Mouse (Mus musculus): Measurements from ENCODE around the gene Tufm.

The Tufm gene

GRCm38 (mm10) chr7:126487052-126487483 lies at the start of gene Tufm:
Tufm (plus strand) TSS chr7:126487361.
- DNase-seq (ENCODE audit: low spot score), result peak; percentile 91

GRCm38 (mm10) chr7:126440134-126440533 lies 47.0 kb upstream of the Tufm start:
- no peak for DNase-seq (ENCODE audit: low spot score)

- DNase-seq (ENCODE audit: low spot score), result no peak
These were observed 43.2 kb upstream of the Tufm start for GRCm38 (mm10) chr7:126443997-126444396.

GRCm38 (mm10) chr7:126444536-126444935 lies 42.6 kb upstream of the Tufm start:
- no peak for DNase-seq (ENCODE audit: low spot score)

GRCm38 (mm10) chr7:126445104-126445815 lies 41.9 kb upstream of the Tufm start:
- no peak for DNase-seq (ENCODE audit: low spot score)

GRCm38 (mm10) chr7:126446217-126446616 lies 40.9 kb upstream of the Tufm start:
- DNase-seq (ENCODE audit: low spot score), result no peak

- no peak for DNase-seq (ENCODE audit: low spot score)
These were observed 38.7 kb upstream of the Tufm start for GRCm38 (mm10) chr7:126448481-126448880.

- DNase-seq (ENCODE audit: low spot score), result no peak
These were observed 37.2 kb upstream of the Tufm start for GRCm38 (mm10) chr7:126449991-126450390.

- no peak for DNase-seq (ENCODE audit: low spot score)
These were observed 36.5 kb upstream of the Tufm start for GRCm38 (mm10) chr7:126450641-126451040.

- no peak for DNase-seq (ENCODE audit: low spot score)
These were observed 34.9 kb upstream of the Tufm start for GRCm38 (mm10) chr7:126452244-126452643.

- no peak for DNase-seq (ENCODE audit: low spot score)
These were observed 33.3 kb upstream of the Tufm start for GRCm38 (mm10) chr7:126453861-126454260.

- DNase-seq (ENCODE audit: low spot score), result no peak
These were observed 31.9 kb upstream of the Tufm start for GRCm38 (mm10) chr7:126455242-126455641.

GRCm38 (mm10) chr7:126456382-126457266 lies 30.5 kb upstream of the Tufm start:
- no peak for DNase-seq (ENCODE audit: low spot score)

GRCm38 (mm10) chr7:126458225-126458624 lies 28.9 kb upstream of the Tufm start:
- DNase-seq (ENCODE audit: low spot score), result no peak

GRCm38 (mm10) chr7:126458844-126459618 lies 28.1 kb upstream of the Tufm start:
- no peak for DNase-seq (ENCODE audit: low spot score)

- no peak for DNase-seq (ENCODE audit: low spot score)
These were observed 26.4 kb upstream of the Tufm start for GRCm38 (mm10) chr7:126460623-126461399.

- DNase-seq (ENCODE audit: low spot score), result no peak
These were observed 25.5 kb upstream of the Tufm start for GRCm38 (mm10) chr7:126461626-126462025.

GRCm38 (mm10) chr7:126463004-126463403 lies 24.2 kb upstream of the Tufm start, which contains the start of gene Atp2a1:
Atp2a1 (minus strand) TSS chr7:126463108.
- no peak for DNase-seq (ENCODE audit: low spot score)

- DNase-seq (ENCODE audit: low spot score), result no peak
These were observed 23.6 kb upstream of the Tufm start for GRCm38 (mm10) chr7:126463547-126463946.

GRCm38 (mm10) chr7:126464121-126464520 lies 23.0 kb upstream of the Tufm start:
- DNase-seq (ENCODE audit: low spot score), result no peak

GRCm38 (mm10) chr7:126464836-126465235 lies 22.3 kb upstream of the Tufm start:
- DNase-seq (ENCODE audit: low spot score), result no peak
